Mouse (Mus musculus) forebrain, embryonic 15.5 days (tissue): Measurements from ENCODE around the gene Gm16223. TPM values are rescaled to one million over a fixed set of nuclear protein-coding genes. Genes with fewer than 3 reads are reported as not detected.

Source experiments
- ATAC-seq: fragments of 200-750 bp; cut with Nextera tagmentation; replicated peaks from 2 replicates; pipeline ENCODE4 v1.8.0; 2017; ENCODE audit warnings: mild to moderate bottlenecking, moderate TSS enrichment, moderate library complexity
- H3K27ac ChIP-seq: fragments of 300-500 bp; sonication (generic); replicated peaks from 2 replicates; pipeline ENCODE4 v1.5.1; 2015; ENCODE audit warnings: mild to moderate bottlenecking, inconsistent platforms
- H3K27me3 ChIP-seq: fragments of 300-500 bp; sonication (generic); 2 replicates; pipeline ENCODE4 v1.6.1; 2015; ENCODE audit warnings: inconsistent platforms
- H3K36me3 ChIP-seq: fragments of 300-500 bp; sonication (generic); 2 replicates; pipeline ENCODE4 v1.6.1; 2015; ENCODE audit warnings: mild to moderate bottlenecking, inconsistent platforms
- H3K4me1 ChIP-seq: fragments of 300-500 bp; sonication (generic); 2 replicates; pipeline ENCODE4 v1.6.1; 2015; ENCODE audit warnings: inconsistent platforms
- H3K4me2 ChIP-seq: fragments of 300-500 bp; sonication (generic); replicated peaks from 2 replicates; pipeline ENCODE4 v1.6.1; 2015; ENCODE audit warnings: mild to moderate bottlenecking, inconsistent platforms
- H3K4me3 ChIP-seq: fragments of 300-500 bp; sonication (generic); 2 replicates; pipeline ENCODE4 v1.5.1; 2015; ENCODE audit warnings: mild to moderate bottlenecking, inconsistent platforms
- H3K9ac ChIP-seq: fragments of 300-500 bp; sonication (generic); replicated peaks from 2 replicates; pipeline ENCODE4 v1.6.1; 2015; ENCODE audit warnings: mild to moderate bottlenecking, inconsistent platforms
- H3K9me3 ChIP-seq: fragments of 300-500 bp; sonication (generic); 2 replicates; pipeline ENCODE4 v1.6.1; 2016; ENCODE audit warnings: inconsistent platforms
- WGBS: fragments of 180-500 bp; shearing (Covaris S2); methylation state at CpG from one replicate; pipeline ENCODE4 v1.1.7; 2015; ENCODE audit warnings: mixed read lengths; 5-methylcytosine and 5-hydroxymethylcytosine counted together
- polyA plus RNA-seq: library from polyadenylated mRNA; unstranded; fragments of >200 nt; fragmentation: Nextera tagmentation; extraction: Ambion mirVana; gene quantifications from 2 replicates; pipeline ENCODE4 v1.2.1, GENCODE M21; 2015

The Gm16223 gene
- polyA plus RNA-seq: not detected in 2 replicates

DNA sequence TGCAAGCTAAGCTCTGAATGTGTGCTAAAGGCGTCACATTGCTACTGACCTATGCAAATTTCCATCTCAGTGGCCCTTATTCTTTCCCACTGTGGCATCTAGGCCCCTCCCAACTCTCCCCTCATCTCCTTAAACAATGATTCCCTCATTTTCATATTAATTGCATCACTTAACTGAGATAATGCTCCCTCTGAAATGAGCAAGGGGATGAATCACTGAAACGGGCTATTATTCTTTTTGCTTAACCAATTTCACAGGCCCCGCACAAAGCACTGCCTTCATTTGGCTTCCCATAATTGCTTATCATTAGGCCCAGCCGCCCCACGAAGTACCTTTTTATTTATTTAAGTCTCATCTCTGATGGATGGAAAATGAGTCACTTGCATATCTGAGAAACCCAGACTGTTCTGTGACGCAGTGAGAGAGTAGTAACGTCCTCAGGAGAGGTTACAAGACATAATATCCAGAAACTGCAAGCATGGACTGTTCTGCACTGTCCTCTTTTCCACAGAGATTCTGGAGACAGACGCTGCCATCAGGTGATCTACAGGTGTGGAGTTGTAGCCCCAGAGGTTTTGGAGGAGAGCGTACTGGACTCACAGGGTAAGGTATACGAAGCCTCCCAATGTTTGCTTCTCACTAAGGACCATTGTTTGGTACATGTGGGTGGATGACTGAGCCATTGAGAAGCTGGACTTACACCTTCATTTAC, at the start of gene Gm16223:
Gene Gm16223 (plus strand): TSS at position 485 of the 712 bp plus-strand sequence.
- ATAC-seq: peak; percentile 79
- no peak within 1 kb of the TSS for H3K4me2 ChIP-seq
- H3K27ac ChIP-seq: no peak within 1 kb of the TSS
- H3K9ac ChIP-seq: no peak within 1 kb of the TSS
- H3K27me3 ChIP-seq: no peaks in the 10 kb centered on the region
- peaks cover 10% of the 10 kb centered on the region; the same call in 1 of the 2 replicates for H3K4me1 ChIP-seq
- no peak within 1 kb of the TSS for H3K4me3 ChIP-seq
- WGBS: 27% methylated on average over 10 of the region's 10 CpGs
- H3K36me3 ChIP-seq: no peaks in the 10 kb centered on the region
- H3K9me3 ChIP-seq: no peaks in the 10 kb centered on the region

DNA sequence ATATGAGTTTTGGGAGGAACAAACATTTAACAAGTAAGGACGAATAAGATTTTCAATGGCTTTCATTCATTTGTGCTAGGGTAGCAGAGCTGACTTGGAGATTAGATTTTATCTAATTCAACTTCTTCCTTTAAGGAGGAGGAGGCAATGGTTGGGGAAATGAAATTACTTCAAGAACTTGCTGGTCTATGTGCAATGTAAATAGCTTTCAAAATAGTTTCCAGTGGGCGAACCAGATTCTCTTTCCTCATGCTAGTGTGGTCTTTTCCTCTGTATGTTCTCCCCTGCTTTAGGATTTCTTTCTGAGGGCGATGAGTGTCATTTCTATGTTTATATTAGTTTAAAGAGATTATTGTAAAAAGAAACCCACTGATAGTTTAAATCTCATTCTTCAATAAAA, 45.7 kb upstream of the Gm16223 start:
- no peak for ATAC-seq
- 87% methylated on average over 3 of the region's 3 CpGs for WGBS
- Histone ChIP-seq H3K27me3 (no peaks in the 10 kb centered on the region), H3K9ac (no peak overlapping the region), H3K36me3 (no peaks in the 10 kb centered on the region), H3K4me1 (no peaks in the 10 kb centered on the region), H3K4me2 (no peak overlapping the region), H3K4me3 (no peak overlapping the region), H3K27ac (no peak overlapping the region), H3K9me3 (no peaks in the 10 kb centered on the region)

- Histone ChIP-seq H3K4me1 (no peaks in the 10 kb centered on the region), H3K9ac (no peak overlapping the region), H3K27me3 (no peaks in the 10 kb centered on the region), H3K36me3 (no peaks in the 10 kb centered on the region), H3K4me3 (no peak overlapping the region), H3K9me3 (no peaks in the 10 kb centered on the region), H3K4me2 (no peak overlapping the region), H3K27ac (no peak overlapping the region)
- WGBS: 62% methylated on average over 1 of the region's 1 CpGs
- peak; percentile 71 for ATAC-seq
These were observed 44.2 kb upstream of the Gm16223 start for GRCm38 (mm10) chr5:42023521-42023920.

DNA sequence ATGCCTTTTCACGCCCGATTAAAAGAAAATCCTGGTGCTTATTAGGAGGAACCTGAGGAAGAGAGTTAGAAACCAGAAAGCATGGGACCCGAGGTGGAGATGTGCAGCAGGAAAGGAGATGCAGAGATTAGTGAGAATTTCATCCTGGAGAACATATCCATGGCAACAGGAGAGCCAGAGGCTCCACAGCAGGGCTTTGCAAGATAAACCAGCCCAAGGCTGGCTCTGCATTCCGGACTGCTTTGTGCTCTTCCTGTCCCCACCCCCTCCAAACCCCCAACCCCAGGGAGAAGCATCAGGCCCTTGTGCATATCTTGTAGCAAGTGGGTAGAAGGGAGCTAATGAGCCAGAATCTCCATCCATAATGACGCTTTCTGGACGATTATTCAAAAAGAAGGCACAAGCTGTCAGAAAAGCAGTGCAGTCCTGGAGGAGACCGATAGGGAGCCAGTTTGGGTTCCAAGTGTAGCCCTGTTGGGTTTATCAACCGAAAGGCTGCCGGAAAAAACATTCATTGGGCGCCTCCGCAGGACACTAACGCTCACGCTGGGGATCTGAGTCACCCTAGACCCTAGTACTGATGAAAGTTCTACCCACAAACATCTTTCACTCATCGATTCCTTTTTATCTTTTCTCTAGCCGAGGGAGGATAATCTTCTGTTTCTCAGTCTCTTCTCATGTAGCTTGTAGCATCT, 31.2 kb upstream of the Gm16223 start:
- Histone ChIP-seq H3K9ac (no peak overlapping the region), H3K27me3 (no peaks in the 10 kb centered on the region), H3K4me3 (no peak overlapping the region), H3K4me2 (no peak overlapping the region), H3K9me3 (no peaks in the 10 kb centered on the region), H3K27ac (no peak overlapping the region), H3K36me3 (no peaks in the 10 kb centered on the region), H3K4me1 (no peaks in the 10 kb centered on the region)
- 54% methylated on average over 15 of the region's 15 CpGs for WGBS
- ATAC-seq: no peak

GRCm38 (mm10) chr5:42054636-42055035, 13.1 kb upstream of the Gm16223 start:
- Histone ChIP-seq H3K9ac (no peak overlapping the region), H3K4me3 (no peak overlapping the region), H3K36me3 (no peaks in the 10 kb centered on the region), H3K9me3 (no peaks in the 10 kb centered on the region), H3K4me1 (no peaks in the 10 kb centered on the region), H3K27me3 (no peaks in the 10 kb centered on the region), H3K27ac (no peak overlapping the region), H3K4me2 (no peak overlapping the region)
- 57% methylated on average over 4 of the region's 4 CpGs for WGBS
- ATAC-seq: peak; percentile 26; the same call in 1 of the 2 replicates

- H3K4me2 ChIP-seq: no peak overlapping the region
- WGBS: 86% methylated on average over 5 of the region's 5 CpGs
- H3K9me3 ChIP-seq: no peaks in the 10 kb centered on the region
- no peak overlapping the region for H3K27ac ChIP-seq
- H3K4me1 ChIP-seq: no peaks in the 10 kb centered on the region
- no peak overlapping the region for H3K9ac ChIP-seq
- no peaks in the 10 kb centered on the region for H3K27me3 ChIP-seq
- H3K36me3 ChIP-seq: no peaks in the 10 kb centered on the region
- H3K4me3 ChIP-seq: no peak overlapping the region
- no peak for ATAC-seq
These were observed 12.6 kb upstream of the Gm16223 start for GRCm38 (mm10) chr5:42055151-42055550.

- no peak for ATAC-seq
- no peaks in the 10 kb centered on the region for H3K36me3 ChIP-seq
- no peak overlapping the region for H3K27ac ChIP-seq
- H3K4me3 ChIP-seq: no peak overlapping the region
- no peak overlapping the region for H3K9ac ChIP-seq
- peaks cover 10% of the 10 kb centered on the region; the same call in 1 of the 2 replicates for H3K4me1 ChIP-seq
- WGBS: 69% methylated on average over 2 of the region's 2 CpGs
- no peaks in the 10 kb centered on the region for H3K27me3 ChIP-seq
- H3K4me2 ChIP-seq: no peak overlapping the region
- no peaks in the 10 kb centered on the region for H3K9me3 ChIP-seq
These were observed 2.7 kb upstream of the Gm16223 start for GRCm38 (mm10) chr5:42065090-42065489.

DNA sequence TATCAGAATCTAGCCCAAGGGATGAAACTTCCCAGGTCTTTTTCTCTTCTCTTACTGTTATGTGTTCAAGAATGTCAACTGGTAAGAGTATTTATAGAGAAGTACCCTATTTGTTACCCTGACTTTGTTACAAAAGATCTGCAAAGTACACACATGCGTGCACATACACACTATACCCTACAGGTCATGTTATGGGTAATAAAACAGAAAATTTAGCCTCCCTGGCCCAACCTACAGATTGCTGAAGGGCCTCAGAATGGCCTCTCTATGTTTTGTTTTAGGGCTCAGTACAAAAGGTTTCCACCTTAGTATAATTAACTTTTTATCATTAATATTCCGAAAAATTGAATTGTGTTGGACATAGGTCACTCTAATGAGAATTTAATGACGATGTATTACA, 685 bp upstream of the Gm16223 start:
- Histone ChIP-seq H3K27ac (no peak overlapping the region), H3K36me3 (no peaks in the 10 kb centered on the region), H3K4me2 (no peak overlapping the region), H3K4me3 (no peak overlapping the region), H3K9me3 (no peaks in the 10 kb centered on the region), H3K4me1 (peaks cover 10% of the 10 kb centered on the region; the same call in 1 of the 2 replicates), H3K9ac (no peak overlapping the region), H3K27me3 (no peaks in the 10 kb centered on the region)
- ATAC-seq: 0 out of 2 replicates have a peak, but pooled peaks have one; percentile 23
- 39% methylated on average over 3 of the region's 3 CpGs for WGBS

GRCm38 (mm10) chr5:42068188-42068579, 424 bp downstream of the Gm16223 start:
- peak; percentile 70 for ATAC-seq
- H3K4me1 ChIP-seq: peaks cover 10% of the 10 kb centered on the region; the same call in 1 of the 2 replicates
- no peak overlapping the region for H3K4me2 ChIP-seq
- no peaks in the 10 kb centered on the region for H3K9me3 ChIP-seq
- H3K27me3 ChIP-seq: no peaks in the 10 kb centered on the region
- WGBS: 62% methylated on average over 1 of the region's 1 CpGs
- H3K36me3 ChIP-seq: no peaks in the 10 kb centered on the region
- H3K9ac ChIP-seq: no peak overlapping the region
- no peak overlapping the region for H3K27ac ChIP-seq
- H3K4me3 ChIP-seq: no peak overlapping the region

DNA sequence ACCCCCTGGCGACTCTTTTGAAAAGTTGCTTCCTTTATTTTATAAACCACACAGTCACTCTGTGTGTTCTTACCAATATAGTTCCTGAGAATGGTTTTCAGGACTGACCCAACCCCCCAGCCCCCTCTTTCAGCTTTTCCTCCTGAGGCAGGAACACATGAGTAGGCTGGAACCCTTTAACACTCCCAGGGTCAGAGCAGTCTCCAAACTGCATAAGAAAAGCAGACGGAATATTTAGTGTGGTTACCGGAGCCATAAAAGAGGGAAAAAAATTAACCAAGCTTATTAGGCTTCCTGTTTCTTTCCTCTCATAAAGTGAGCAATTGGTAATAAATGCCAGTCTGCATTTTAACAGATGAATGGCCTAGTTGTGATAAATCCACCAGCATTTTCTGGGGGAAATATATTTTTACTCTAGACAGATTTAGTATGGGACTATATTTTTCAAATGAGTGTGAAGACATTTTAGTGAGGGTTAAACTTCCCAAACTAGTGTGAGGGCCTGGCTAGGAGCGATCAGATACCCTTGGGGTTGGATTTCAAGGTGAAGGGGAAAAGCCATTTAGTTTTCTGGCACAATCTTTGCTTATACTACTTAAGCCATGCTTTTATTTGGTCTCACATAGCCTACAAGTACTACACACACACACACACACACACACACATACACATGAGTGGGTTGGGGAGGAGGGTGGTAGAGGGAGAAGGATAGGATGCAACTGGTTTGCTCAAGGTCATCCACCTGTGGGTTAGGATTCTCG, 49.0 kb downstream of the Gm16223 start:
- 90% methylated on average over 5 of the region's 5 CpGs for WGBS

GRCm38 (mm10) chr5:42125562-42125961, 57.8 kb downstream of the Gm16223 start:
- H3K27me3 ChIP-seq: no peaks in the 10 kb centered on the region
- no peaks in the 10 kb centered on the region for H3K4me1 ChIP-seq
- H3K9ac ChIP-seq: no peak overlapping the region
- no peak overlapping the region for H3K4me2 ChIP-seq
- H3K36me3 ChIP-seq: no peaks in the 10 kb centered on the region
- ATAC-seq: no peak
- no peaks in the 10 kb centered on the region for H3K9me3 ChIP-seq
- H3K27ac ChIP-seq: no peak overlapping the region
- no peak overlapping the region for H3K4me3 ChIP-seq

More for the DNA sequence above, 49.0 kb downstream of the Gm16223 start:
- no peaks in the 10 kb centered on the region for H3K36me3 ChIP-seq
- no peaks in the 10 kb centered on the region for H3K4me1 ChIP-seq
- no peak overlapping the region for H3K27ac ChIP-seq
- no peak overlapping the region for H3K4me2 ChIP-seq
- no peak for ATAC-seq
- no peak overlapping the region for H3K9ac ChIP-seq
- H3K9me3 ChIP-seq: no peaks in the 10 kb centered on the region
- no peak overlapping the region for H3K4me3 ChIP-seq
- H3K27me3 ChIP-seq: no peaks in the 10 kb centered on the region

GRCm38 (mm10) chr5:42155626-42156025, 87.9 kb downstream of the Gm16223 start:
- Histone ChIP-seq H3K27me3 (no peaks in the 10 kb centered on the region), H3K4me1 (no peaks in the 10 kb centered on the region), H3K27ac (no peak overlapping the region), H3K4me2 (no peak overlapping the region), H3K9ac (no peak overlapping the region), H3K4me3 (no peak overlapping the region), H3K9me3 (no peaks in the 10 kb centered on the region), H3K36me3 (no peaks in the 10 kb centered on the region)
- no peak for ATAC-seq
- 59% methylated on average over 3 of the region's 3 CpGs for WGBS
